Mouse (Mus musculus) lung, postnatal 4 days (tissue): Measurements from ENCODE around the gene Timm9.

Experiments
- DNase-seq, 2 experiments: peaks; one replicate each; pipeline ENCODE4 v3.0.0; 2021

Timm9 gene

DNA sequence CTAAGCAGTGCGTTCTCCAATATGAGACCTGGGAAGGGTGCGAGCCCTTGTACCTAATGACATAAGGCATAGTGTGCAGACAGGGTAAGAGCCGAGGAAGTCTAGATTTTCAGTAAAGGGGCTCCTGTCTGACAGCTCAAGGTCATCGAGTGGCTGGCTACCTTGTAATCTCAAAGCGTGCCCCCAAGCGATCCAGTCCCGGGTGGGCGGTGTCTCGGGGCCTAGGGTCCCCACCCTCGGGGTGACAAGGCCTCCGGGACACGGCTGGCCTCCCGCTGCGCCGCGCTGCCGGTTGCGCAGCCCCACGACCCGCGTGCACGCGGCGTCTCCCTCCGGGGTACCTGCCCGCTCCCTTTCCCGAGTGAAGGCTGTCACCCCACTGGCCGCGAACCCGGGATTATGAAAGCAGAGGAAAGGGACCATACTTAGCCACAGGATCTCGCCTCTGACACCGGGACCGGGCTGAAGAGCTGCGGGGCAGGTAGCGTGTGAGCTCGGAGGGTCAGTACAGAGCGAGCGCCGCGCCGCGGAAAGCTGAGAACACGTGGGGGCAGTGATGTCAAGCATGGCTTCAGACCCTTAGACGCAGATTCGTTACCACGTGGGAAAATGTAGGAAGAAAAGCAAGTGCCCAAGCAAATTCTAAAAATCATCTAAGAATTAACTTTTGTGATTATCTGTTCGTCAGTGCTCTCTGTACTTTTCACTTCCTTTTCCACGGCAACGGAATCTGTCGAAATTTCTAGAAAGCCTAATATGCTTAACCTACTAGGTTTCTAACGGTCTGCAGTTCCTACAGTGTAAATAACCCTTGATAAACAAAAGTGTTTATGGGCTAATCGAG, at the start of gene Timm9, which contains the start of gene 2700049A03Rik:
Gene Timm9 (minus strand): TSS at position 555 of the 844 bp plus-strand sequence.
Gene 2700049A03Rik (plus strand): TSS at position 719 of the 844 bp plus-strand sequence.
- DNase-seq: peak; percentile 80 to 83

DNA sequence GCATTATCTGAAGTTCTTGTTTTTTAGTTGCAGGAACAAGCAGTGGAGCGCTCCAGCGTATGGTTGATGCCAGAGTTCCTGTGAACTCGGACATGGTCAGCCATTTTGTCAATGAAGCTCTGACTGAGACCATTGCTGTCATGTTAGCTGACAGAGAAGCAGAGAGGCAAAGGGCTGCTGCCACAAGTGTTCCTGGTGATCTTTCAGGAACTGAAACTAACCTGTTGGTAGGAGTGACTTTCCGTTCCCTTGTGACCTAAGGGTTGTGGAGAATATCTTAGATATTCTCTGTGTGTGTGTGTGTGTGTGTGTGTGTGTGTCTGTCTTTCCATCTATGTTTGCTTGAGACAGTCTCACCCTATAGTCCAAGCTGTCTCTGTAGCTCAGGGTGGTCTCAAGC, 47.9 kb upstream of the Timm9 start:
- no peak for DNase-seq

GRCm38 (mm10) chr12:71183736-71184135, 47.3 kb upstream of the Timm9 start:
- DNase-seq: no peak

DNA sequence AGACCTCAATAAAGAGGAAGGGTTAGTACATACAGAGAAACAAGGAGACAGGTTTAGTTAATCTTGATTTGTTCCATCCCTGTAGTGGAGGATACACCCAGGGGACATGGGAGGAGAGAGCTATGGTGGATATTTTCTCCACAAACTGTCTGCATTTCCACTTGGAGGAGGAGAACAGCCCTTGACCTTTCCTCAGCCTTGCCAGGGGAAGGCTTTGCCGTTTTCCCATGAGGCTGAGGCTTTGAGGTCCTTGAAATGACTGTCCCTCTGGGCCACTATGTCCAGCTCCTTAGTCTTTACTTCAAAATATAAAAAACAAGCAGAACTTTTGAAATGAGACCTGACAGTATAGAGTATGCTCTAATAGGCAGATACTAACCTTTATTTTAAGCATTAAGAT, 33.4 kb upstream of the Timm9 start:
- DNase-seq: no peak

- no peak for DNase-seq
Observed at GRCm38 (mm10) chr12:71164410-71164809, 27.9 kb upstream of the Timm9 start.

- no peak for DNase-seq
Observed at GRCm38 (mm10) chr12:71157974-71158373, 21.5 kb upstream of the Timm9 start.

DNA sequence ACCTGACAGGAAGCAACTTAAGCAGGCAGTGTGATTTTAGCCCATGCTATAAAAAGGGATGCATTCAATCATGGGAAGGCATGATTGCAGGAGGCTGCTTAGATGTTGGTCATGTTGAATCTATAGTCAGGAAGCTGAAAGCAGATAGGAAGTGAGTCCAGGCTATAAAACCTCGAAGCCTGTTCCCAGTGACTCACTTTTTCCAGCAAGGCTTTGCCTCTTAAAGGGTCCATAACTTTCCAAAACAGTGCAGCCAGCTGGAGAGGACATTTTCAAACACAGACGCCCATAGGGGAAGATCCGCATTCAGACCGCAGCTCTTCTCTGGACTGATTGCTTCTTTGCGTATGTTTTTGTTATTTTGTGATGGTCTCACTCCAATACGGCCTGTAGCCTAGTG, 18.5 kb upstream of the Timm9 start:
- DNase-seq: no peak

GRCm38 (mm10) chr12:71150167-71150566, 13.7 kb upstream of the Timm9 start:
- no peak for DNase-seq

- DNase-seq: no peak
Observed at GRCm38 (mm10) chr12:71149456-71149855, 13.0 kb upstream of the Timm9 start.

GRCm38 (mm10) chr12:71148801-71149200, 12.3 kb upstream of the Timm9 start:
- DNase-seq: no peak

GRCm38 (mm10) chr12:71147641-71148040, 11.2 kb upstream of the Timm9 start:
- peak in 1 of 2 experiments; percentile 51 for DNase-seq

GRCm38 (mm10) chr12:71141189-71141588, 4.7 kb upstream of the Timm9 start:
- no peak for DNase-seq

DNA sequence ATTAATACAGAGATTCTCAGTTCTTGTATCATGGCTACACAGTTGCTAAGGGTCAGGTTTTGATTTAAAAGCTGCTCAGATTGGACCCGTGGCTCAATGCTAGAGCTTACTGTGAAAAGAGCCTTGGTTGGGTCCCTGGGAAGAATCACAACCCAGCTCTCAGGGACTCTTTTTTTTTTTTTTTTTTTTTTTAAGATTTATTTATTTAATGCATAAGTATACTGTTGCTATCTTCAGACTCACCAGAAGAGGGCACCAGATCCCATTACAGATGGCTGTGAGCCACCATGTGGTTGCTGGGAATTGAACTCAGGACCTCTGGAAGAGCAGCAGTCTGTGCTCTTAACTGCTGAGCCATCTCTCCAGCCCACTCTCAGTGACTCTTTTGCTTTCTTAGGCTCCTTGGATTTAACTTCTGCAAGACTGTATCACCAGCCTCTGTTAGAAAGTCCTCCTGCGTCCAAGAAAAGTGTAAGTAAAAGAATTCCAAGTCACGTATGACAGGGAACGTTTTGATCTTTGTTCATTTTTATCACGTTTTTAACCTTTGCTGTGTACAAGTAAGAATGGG, 2.9 kb upstream of the Timm9 start:
- no peak for DNase-seq

- DNase-seq: no peak
Observed at GRCm38 (mm10) chr12:71137686-71138085, 1.2 kb upstream of the Timm9 start.

GRCm38 (mm10) chr12:71136974-71137491, 549 bp upstream of the Timm9 start:
- DNase-seq: peak; percentile 80 to 86

DNA sequence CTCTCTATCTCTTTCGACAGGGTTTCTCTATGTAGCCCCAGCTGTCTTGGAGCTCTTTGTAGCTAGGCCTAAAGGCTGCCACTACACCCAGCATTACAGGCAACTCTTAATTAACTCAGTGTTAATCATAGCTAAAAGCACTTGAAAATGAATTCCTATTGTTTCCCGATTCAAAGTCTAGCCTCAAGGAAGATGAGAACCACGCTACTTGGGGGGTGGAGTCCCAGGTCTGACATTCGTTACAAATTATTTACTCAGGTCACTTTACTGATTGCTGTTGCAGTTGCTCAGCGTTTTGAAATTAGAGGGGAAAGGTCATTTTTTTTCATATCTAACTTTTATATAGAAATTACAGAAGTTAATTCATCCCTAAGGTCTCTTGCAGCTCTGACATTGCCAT, 903 bp downstream of the Timm9 start:
- DNase-seq: no peak

- no peak for DNase-seq
Observed at GRCm38 (mm10) chr12:71123286-71123685, 13.2 kb downstream of the Timm9 start.

DNA sequence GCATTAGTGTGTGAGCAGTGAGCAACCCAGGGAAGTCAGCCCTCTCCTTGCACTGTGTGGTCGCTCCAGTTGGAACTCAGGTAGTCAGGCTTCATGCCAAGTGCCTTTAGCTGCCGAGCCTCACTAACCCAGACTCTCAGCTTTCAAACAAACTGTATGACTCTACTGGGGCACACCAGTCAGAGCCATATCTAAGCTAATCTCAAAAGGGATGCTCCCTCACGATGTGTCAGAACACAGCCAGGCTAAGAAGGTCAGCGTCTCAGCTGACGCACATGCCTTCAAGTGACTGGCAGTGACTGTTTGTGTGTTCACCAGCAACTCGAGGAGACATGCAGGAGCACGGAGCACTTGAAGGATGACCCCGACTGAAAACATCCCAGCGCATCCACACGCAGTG, 13.8 kb downstream of the Timm9 start:
- no peak for DNase-seq

DNA sequence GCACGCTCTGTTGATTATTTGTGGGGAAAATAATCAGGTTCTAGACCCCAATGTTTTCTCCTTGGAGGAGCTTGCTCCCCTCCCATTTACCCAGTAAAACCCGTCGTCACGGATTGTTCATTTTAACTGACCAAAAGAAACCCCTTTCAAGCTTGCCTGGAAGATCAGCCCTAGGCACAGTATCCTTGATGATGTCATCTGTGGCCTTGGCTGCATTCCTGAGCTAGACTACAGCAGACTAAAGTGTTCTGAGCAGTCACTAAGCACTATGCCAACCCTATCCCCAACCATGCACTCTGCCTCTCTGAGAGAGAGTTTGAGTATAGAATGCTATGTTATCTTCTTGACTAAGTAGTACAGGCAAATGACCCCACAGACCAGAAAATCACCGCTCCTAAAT, 20.1 kb downstream of the Timm9 start:
- no peak for DNase-seq

DNA sequence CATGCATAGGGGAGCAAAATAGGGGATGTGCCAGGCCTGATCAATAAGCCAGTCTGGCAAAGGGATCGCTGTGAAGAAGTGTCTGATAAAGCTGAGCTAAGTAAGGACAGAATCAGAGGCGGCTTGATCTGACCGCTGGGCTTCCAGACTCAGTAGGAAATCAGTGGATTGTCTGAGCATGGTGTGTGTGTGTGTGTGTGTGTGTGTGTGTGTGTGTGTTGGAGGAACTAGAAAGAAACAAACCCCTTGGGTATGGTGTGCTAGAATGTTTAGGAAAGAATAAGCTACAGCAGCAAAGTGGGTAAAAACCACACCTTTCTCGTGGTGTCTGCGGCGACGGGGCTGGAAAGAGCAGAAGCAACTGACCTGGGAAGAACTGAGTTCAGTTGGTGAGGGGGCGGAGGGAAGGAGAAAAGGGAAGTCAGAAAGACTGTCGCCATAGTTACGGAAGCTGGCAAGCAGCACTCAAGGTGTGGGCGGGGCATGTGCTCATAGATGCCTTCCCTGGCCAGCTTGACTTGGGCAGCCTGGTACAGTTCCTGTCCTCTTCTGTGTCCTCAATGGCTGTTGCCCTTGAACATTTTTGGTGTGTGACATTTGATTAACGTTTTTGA, 22.7 kb downstream of the Timm9 start:
- DNase-seq: peak; percentile 76 to 77

- no peak for DNase-seq
Observed at GRCm38 (mm10) chr12:71113074-71113473, 23.4 kb downstream of the Timm9 start.

DNA sequence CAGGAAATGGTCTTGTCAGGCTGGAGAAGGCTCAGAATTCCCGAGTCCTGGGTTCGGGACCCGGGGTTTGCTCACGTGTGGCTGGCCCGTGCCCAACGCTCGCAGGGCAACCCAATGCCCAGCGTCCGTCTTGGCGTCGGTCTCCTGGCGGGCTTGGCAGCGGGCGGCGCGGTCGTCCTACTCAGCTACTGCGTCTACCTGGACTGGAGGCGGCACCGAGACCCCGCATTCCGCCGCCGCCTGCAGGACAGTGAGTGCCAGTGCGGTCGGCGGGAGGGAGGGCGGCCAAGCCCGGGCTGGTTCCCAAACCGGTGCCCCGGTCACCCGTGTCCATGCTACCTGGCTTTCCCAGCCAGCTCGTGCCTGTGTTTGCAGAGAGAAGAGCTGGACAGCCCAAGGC, 25.2 kb downstream of the Timm9 start, which contains the start of gene Tomm20l:
Gene Tomm20l (plus strand): TSS at position 98 of the 400 bp plus-strand sequence.
- DNase-seq: peak; percentile 59 to 78

DNA sequence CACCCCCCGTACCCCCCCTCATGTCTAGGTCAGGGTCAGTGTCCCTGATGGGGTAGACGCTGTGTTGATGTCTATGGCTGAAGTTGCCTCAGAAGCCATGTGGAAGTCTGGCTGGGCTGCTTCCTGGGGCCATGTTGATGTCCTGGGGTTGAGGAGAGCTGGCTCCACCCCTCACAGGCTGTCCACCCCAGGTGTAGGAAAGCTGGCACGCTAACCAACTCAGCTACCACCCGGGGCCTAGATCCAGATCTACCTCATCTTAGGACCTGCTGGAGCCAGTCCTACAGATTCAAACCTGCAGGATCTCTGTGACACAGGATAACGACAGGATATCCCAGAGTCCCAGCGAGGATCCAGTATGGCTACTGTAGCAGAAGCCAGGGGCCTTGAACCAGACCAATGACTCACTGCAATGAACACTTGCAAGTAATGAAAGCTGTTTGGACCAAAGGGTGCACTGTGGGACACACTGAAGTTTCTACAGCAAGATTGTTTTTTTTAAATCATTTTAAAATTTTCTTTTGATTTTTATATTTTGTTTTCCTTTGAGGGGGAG, 29.2 kb downstream of the Timm9 start:
- no peak for DNase-seq
